Mouse (Mus musculus): ENCODE data around the gene A230050P20Rik. TPM values are rescaled to one million over a fixed set of nuclear protein-coding genes. Genes with fewer than 3 reads are reported as not detected.

Gene A230050P20Rik
- polyA plus RNA-seq, 1 experiment from 2014 or later = 16.1 TPM

DNA sequence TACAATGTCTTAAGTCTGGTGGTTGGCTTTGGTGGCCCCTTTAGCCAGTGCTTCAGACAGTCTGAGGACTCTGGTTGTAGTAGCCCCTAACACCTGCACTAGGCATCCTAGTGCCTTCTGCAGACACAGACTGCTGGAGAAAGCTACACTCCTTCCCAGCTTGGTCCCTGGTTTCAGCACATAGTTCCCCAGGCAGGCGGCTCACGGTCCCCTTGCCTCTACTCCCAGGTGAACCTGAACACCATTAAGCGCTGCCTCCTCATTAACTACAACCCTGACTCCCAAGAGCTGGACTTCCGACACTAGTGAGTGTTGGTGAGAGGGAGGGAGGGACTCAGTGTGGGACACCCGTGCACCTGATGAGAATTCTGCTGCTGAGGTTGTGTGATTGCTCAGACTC is 22.0 kb downstream of the A230050P20Rik start:
- H3K36me3 ChIP-seq = peaks cover 62% of the 10 kb centered on the region
- peaks cover 11% of the 10 kb centered on the region for H3K4me1 ChIP-seq
- no peak overlapping the region for H3K9ac ChIP-seq
- H3K4me2 ChIP-seq = no peak overlapping the region
- WGBS = 94% methylated on average over 5 of the region's 5 CpGs
- no peak overlapping the region for H3K27ac ChIP-seq
- no peak for ATAC-seq (replicated peaks; ENCODE audit: low FRiP score)
- no peak overlapping the region for H3K4me3 ChIP-seq (replicated peaks)
- no peaks in the 10 kb centered on the region for H3K9me3 ChIP-seq (replicated peaks)
- no peaks in the 10 kb centered on the region for H3K27me3 ChIP-seq

DNA sequence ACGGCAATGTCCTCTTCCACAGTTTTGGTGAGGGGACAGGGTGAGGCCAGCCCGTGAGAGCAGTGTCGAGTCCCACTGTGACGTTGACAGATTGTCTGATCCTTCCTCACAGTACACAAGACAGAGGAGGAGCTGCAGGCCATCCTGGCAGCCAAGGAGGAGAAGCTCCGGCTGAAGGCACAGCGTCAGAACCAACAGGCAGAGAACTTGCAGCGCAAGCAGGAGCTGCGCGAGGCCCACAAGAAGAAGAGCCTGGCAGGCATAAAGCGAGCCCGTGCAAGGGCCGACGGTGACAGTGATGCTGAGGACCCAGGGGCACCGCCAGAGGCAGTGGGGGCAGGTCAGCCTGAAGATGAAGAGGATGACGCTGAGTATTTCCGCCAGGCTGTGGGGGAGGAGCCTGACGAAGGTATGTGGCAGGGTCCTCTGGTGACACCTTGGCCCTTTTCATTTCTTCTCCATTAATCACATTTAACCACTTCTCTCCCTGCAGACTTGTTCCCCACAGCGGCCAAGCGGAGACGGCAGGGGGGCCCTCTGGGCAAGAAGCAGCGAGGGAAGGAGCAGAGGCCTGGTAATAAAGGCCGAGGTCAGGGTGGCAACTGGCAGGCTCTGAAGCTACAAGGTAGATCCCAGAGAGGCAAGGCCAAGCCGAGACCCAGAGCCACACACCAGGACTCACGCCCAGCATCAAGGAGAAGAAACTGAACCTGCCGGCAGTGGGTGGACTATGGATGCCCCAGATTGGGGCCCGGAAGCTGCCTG is 23.1 kb downstream of the A230050P20Rik start:
- WGBS = 66% methylated on average over 26 of the region's 26 CpGs
- H3K27me3 ChIP-seq = no peaks in the 10 kb centered on the region
- peaks cover 73% of the 10 kb centered on the region for H3K36me3 ChIP-seq
- H3K4me1 ChIP-seq = peaks cover 11% of the 10 kb centered on the region
- H3K4me3 ChIP-seq (replicated peaks) = 0 out of 2 replicates have a peak overlapping the region, but pooled peaks have one; percentile 3
- H3K9me3 ChIP-seq (replicated peaks) = no peaks in the 10 kb centered on the region
- peak overlapping the region; percentile 37; the same call in 1 of the 2 replicates for H3K27ac ChIP-seq
- H3K9ac ChIP-seq = no peak overlapping the region
- no peak for ATAC-seq (replicated peaks; ENCODE audit: low FRiP score)
- H3K4me2 ChIP-seq = no peak overlapping the region

DNA sequence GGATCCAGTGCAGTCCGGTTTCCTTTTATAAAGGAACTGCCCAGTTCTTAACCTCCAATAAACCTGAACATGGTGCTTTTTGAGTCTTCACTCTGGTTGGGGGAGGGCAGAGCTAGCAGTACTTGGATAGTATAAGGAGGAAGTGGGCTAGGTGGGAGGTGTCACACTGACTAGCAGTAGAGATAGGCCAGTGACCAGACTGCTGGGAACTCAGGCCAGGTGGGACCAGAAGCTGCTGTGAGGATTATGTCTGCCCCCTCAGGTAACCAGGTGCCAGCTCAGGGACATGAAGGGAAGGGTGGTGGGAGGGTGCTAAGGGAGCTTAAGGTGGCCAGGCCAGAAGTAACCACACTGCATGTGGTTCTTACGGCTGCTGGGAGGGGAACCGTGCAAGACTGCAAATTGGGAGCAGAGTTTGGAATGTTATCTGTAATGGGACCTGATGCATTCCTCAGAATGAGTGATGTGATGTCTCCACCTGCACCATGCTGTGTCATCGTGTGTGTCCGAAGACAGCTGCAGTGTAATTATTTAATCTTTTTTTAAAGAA is 23.7 kb downstream of the A230050P20Rik start:
- WGBS = 75% methylated on average over 5 of the region's 5 CpGs
- H3K4me1 ChIP-seq = peaks cover 17% of the 10 kb centered on the region
- H3K4me2 ChIP-seq = no peak overlapping the region
- H3K27me3 ChIP-seq = no peaks in the 10 kb centered on the region
- H3K4me3 ChIP-seq (replicated peaks) = no peak overlapping the region
- no peak overlapping the region for H3K9ac ChIP-seq
- H3K27ac ChIP-seq = 0 out of 2 replicates have a peak overlapping the region, but pooled peaks have one; percentile 37
- H3K9me3 ChIP-seq (replicated peaks) = no peaks in the 10 kb centered on the region
- H3K36me3 ChIP-seq = peaks cover 79% of the 10 kb centered on the region
- no peak for ATAC-seq (replicated peaks; ENCODE audit: low FRiP score)

DNA sequence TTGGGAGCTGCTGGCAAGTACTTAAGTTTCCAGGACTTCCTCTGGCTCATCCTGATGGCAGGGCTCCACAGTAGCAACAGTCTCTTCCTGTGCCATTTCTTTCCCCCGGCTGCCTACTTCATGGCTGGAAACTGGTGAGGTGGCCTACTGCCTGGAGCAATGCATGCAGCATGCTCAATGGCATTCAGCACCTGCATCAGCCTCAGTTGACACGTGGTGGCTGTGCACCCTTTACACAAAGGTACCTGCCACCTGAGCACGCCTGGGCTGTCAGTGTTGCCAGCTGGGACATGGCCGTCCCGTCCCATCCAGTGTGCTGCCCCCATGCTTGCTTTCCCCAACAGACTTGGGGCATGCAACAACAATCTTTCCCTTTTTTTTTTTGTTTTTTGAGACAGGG is 24.6 kb downstream of the A230050P20Rik start:
- H3K27ac ChIP-seq = no peak overlapping the region
- 62% methylated on average over 5 of the region's 5 CpGs for WGBS
- no peak overlapping the region for H3K4me2 ChIP-seq
- H3K9me3 ChIP-seq (replicated peaks) = no peaks in the 10 kb centered on the region
- no peak for ATAC-seq (replicated peaks; ENCODE audit: low FRiP score)
- H3K4me3 ChIP-seq (replicated peaks) = no peak overlapping the region
- H3K36me3 ChIP-seq = peaks cover 79% of the 10 kb centered on the region
- H3K4me1 ChIP-seq = peaks cover 24% of the 10 kb centered on the region
- H3K9ac ChIP-seq = no peak overlapping the region
- no peaks in the 10 kb centered on the region for H3K27me3 ChIP-seq

DNA sequence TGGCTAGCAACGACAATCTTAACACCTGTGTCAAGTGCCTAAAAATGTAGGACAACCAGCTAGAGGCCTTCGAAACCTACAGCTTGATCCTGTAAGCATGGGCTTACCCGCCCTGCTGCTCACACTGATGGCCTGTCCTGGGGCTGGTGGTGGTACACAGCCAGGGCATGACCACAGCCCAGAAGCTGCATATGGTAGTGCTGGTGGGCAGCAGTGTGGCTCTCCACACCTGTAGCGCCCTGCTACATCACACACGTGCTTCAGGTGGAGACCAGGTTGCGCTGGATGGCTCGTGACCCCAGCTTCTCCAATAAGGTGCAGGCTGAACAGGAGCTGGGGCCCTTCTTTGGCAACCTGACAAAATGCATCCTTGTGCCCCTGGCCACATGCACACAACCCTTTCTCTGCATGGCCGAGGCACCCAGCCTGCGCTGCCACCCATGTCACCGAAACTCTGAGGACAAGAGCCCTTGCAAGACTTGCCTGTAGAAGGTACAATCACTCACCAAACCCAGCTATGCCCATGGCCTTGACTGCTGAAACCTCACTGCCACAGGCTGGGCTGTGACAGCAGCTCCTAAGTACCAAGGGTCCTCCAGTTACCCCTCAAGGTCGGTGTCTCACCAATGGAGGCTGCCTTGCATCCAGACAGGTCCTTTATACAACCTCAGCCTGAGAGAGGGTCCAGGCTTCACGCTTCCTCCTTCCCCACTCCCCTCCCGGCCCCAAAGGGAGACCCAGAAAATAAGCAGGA is 25.3 kb downstream of the A230050P20Rik start:
- H3K4me2 ChIP-seq = no peak overlapping the region
- no peak overlapping the region for H3K27ac ChIP-seq
- H3K36me3 ChIP-seq = peaks cover 79% of the 10 kb centered on the region
- H3K27me3 ChIP-seq = no peaks in the 10 kb centered on the region
- no peak overlapping the region for H3K4me3 ChIP-seq (replicated peaks)
- H3K4me1 ChIP-seq = peaks cover 24% of the 10 kb centered on the region
- WGBS = 89% methylated on average over 13 of the region's 13 CpGs
- no peak for ATAC-seq (replicated peaks; ENCODE audit: low FRiP score)
- H3K9ac ChIP-seq = no peak overlapping the region
- H3K9me3 ChIP-seq (replicated peaks) = no peaks in the 10 kb centered on the region

DNA sequence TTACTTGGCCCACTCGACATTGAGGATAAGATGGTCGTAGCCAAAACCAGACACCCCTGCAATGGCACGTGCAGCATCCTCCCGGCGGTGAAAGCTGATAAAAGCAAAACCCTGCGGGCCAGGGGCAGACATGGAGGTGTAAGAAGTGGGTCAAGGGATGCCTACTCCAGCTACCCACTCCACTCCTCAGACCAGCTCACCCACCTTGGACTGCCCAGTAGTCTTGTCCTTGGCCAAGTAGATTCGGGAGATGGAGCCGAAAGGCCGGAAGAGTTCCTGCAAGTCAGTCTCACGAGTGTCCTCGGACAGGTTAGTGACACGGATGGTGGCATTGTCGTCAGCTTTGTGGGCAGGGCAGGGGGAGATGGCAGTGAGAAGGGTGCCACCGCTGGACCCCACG is 26.2 kb downstream of the A230050P20Rik start:
- H3K4me3 ChIP-seq (replicated peaks) = no peak overlapping the region
- H3K4me2 ChIP-seq = no peak overlapping the region
- H3K27me3 ChIP-seq = no peaks in the 10 kb centered on the region
- H3K9ac ChIP-seq = no peak overlapping the region
- 88% methylated on average over 15 of the region's 15 CpGs for WGBS
- peaks cover 75% of the 10 kb centered on the region for H3K36me3 ChIP-seq
- no peaks in the 10 kb centered on the region for H3K9me3 ChIP-seq (replicated peaks)
- ATAC-seq (replicated peaks; ENCODE audit: low FRiP score) = no peak
- peaks cover 22% of the 10 kb centered on the region for H3K4me1 ChIP-seq
- H3K27ac ChIP-seq = no peak overlapping the region

DNA sequence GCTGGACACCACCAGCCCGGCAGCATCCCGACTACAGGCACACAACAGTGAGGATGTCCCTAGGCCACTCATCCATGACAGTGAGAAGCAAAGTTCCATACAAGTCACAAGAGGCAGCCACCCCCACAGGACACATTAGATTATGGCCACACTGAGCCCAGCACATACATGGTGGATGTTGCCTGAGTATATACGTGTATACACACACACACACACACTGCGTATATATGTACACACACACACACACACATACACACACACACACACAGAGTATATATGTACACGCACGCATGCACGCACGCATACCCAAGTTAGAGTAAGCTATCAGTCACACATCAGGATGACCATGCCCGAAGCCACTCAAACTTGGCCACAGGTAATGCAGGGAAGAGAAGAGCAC is 26.9 kb downstream of the A230050P20Rik start:
- 92% methylated on average over 9 of the region's 9 CpGs for WGBS
- H3K27me3 ChIP-seq = no peaks in the 10 kb centered on the region
- no peak overlapping the region for H3K4me3 ChIP-seq (replicated peaks)
- ATAC-seq (replicated peaks; ENCODE audit: low FRiP score) = no peak
- H3K9ac ChIP-seq = no peak overlapping the region
- H3K9me3 ChIP-seq (replicated peaks) = no peaks in the 10 kb centered on the region
- peaks cover 18% of the 10 kb centered on the region for H3K4me1 ChIP-seq
- H3K4me2 ChIP-seq = no peak overlapping the region
- no peak overlapping the region for H3K27ac ChIP-seq
- peaks cover 68% of the 10 kb centered on the region for H3K36me3 ChIP-seq

DNA sequence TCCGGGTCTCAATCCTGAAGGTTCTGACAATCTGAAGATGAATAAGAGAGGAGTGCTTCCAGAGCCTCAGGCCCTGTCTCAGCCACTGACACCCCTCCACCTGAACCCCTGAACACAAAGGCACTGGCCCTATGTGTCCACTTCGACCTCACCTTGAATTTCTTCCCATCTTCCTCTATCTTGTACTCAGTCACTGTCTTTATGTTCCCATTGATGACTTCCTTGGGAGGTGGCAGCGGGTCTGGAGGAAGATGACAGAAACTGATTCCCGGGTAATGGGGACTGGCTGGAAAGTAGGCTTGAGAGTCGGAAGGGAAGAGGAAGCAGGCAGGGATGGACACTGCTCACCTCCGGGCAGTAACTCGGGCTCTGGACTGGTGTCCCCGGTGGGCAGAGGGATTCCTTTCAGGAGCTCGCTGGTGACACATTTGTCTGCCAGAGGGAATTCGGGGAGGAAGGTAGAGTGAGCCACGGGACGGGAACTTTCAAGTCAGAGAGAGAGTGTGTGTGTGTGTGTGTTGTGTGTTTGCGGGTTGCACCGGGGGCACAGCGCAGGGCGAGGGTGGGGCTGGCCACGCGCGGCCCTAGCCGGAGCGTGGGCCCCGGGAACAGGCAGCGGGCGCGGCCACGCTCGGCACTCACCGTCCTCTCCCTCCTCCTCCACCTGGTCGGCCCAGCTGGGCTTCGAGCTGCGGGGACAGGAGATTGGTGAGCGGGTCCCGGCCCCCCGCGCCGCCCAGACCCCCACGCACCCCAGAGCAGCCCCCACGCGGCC is 29.5 kb downstream of the A230050P20Rik start:
- peak overlapping the region; percentile 89 for H3K4me3 ChIP-seq (replicated peaks)
- H3K4me1 ChIP-seq = peaks cover 18% of the 10 kb centered on the region
- peak; percentile 44 for ATAC-seq (replicated peaks; ENCODE audit: low FRiP score)
- H3K27ac ChIP-seq = peak overlapping the region; percentile 41; the same call in 1 of the 2 replicates
- peak overlapping the region; percentile 91 for H3K4me2 ChIP-seq
- 3% methylated on average over 38 of the region's 39 CpGs for WGBS
- peak overlapping the region; percentile 98 for H3K9ac ChIP-seq
- H3K9me3 ChIP-seq (replicated peaks) = no peaks in the 10 kb centered on the region
- H3K27me3 ChIP-seq = no peaks in the 10 kb centered on the region
- H3K36me3 ChIP-seq = peaks cover 42% of the 10 kb centered on the region

DNA sequence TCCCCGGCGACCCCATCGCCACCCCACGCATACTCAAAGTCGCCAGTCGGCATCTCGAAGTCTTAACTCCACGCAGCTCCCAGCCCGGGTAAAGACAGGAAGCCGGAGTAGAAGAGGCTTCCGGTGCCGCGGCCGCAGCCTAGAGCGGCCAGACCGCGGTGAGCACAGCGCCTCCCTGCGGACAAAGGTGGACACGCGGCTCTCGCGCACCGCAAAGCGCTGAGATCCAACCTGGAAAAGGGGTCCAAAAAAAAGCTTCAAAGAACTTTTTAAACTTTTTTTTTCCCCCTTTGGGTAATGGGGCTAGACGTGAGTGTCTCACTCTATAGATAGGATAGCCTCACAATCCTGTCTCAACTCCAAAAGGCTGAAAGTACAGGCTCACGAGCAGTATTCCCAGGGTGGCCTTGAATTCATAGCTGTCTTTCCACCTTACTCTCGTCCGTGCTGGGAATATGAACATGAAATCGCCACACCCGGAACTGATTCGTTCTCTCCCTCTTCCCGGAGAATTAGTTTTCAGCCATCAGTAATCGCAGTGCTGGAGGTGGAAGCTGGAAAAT is 30.1 kb downstream of the A230050P20Rik start, which contains the start of gene Eif3g:
Gene Eif3g, minus strand, starts transcription at position 113 of the 563 bp plus-strand sequence.
- peak; percentile 82 for ATAC-seq (replicated peaks; ENCODE audit: low FRiP score)
- peaks cover 18% of the 10 kb centered on the region for H3K4me1 ChIP-seq
- H3K4me3 ChIP-seq (replicated peaks) = peak within 1 kb of the TSS; percentile 89
- H3K9ac ChIP-seq = peak within 1 kb of the TSS; percentile 98
- peak within 1 kb of the TSS; percentile 91 for H3K4me2 ChIP-seq
- H3K36me3 ChIP-seq = peaks cover 35% of the 10 kb centered on the region
- H3K27me3 ChIP-seq = no peaks in the 10 kb centered on the region
- peak within 1 kb of the TSS; percentile 41; the same call in 1 of the 2 replicates for H3K27ac ChIP-seq
- no peaks in the 10 kb centered on the region for H3K9me3 ChIP-seq (replicated peaks)
- WGBS = 4% methylated on average over 34 of the region's 34 CpGs

DNA sequence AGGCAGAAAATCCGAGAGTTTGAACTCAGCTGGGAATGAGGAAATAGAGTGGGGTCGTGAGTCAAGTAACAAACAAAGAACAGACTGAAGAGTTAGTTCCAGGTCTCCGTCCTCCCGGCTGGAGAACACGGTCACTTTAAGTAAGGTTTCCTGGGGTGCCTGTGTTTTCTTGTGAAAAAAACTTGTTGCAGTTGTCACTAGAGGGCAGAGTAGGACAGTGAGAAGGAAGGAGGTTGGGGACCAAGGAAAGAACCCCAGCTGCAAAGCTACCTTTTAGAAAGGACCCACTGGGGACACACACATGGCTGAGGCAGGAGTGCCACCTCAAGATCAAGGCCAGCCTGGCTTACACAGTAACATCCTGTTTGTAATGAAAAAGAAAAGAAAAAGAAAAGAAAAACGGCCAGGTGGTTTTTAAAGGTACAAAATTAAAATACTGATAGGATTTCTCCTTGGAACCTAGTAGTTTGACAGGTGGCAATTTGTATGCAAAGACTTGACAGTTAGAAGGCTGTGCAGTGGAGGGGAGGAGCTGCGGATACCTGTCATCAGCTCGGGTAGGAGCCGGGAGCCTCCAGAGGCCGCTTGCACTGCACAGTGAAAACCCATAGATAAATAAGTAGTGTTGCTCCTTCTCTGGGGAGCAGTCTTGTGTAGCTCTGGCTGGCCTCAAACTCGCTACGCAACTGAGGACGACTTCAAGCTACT is 33.2 kb downstream of the A230050P20Rik start:
- Histone ChIP-seq H3K9me3 (replicated peaks) (no peaks in the 10 kb centered on the region), H3K27me3 (no peaks in the 10 kb centered on the region), H3K36me3 (peaks cover 30% of the 10 kb centered on the region), H3K9ac (no peak overlapping the region), H3K27ac (no peak overlapping the region), H3K4me2 (no peak overlapping the region), H3K4me1 (peaks cover 18% of the 10 kb centered on the region), H3K4me3 (replicated peaks) (no peak overlapping the region)
- 15% methylated on average over 13 of the region's 13 CpGs for WGBS
- no peak for ATAC-seq (replicated peaks; ENCODE audit: low FRiP score)

DNA sequence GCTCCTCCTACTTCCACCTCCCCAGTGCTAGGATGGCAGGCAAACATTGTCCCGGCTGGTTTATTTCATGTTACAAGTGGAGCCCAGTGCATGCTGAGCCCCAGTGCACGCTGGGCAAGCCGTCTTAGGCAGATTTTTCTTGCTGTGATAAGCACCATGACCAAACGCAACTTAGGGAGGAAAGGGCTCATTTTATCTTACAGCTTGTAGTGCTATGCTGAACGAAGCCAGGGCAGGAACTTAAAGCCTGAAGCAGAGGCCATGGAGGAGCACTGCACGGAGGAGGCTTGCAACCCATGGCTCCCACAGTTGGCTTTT is 33.7 kb downstream of the A230050P20Rik start:
- Histone ChIP-seq H3K27me3 (no peaks in the 10 kb centered on the region), H3K9ac (no peak overlapping the region), H3K36me3 (peaks cover 30% of the 10 kb centered on the region), H3K9me3 (replicated peaks) (no peaks in the 10 kb centered on the region), H3K4me2 (no peak overlapping the region), H3K4me1 (peaks cover 13% of the 10 kb centered on the region), H3K27ac (no peak overlapping the region), H3K4me3 (replicated peaks) (no peak overlapping the region)
- 29% methylated on average over 6 of the region's 6 CpGs for WGBS
- ATAC-seq (replicated peaks; ENCODE audit: low FRiP score) = no peak

Measured in kidney, embryonic 15.5 days (tissue).